Mouse (Mus musculus): ENCODE results near the gene Tln1.

- TF ChIP-seq ZC3H11A (IDR thresholded peaks at IDR 0.05; ENCODE audit: low read depth, low read length) (no peak), CTCF (conservative IDR thresholded peaks at IDR 0.05 in 1 of 2, IDR thresholded peaks at IDR 0.05 in 1 of 2; ENCODE audit: low read depth in 2 of 2, low read length in 2 of 2) (no peak), NELFE (IDR thresholded peaks at IDR 0.05; ENCODE audit: low read depth, low read length) (no peak), UBTF (IDR thresholded peaks at IDR 0.05; ENCODE audit: low read depth, low read length) (no peak), ZMIZ1 (IDR thresholded peaks at IDR 0.05; ENCODE audit: low read depth, low read length) (no peak), MYC (IDR thresholded peaks at IDR 0.05; ENCODE audit: low read depth, low read length) (no peak), MEF2A (IDR thresholded peaks at IDR 0.05; ENCODE audit: borderline replicate concordance, low read depth, low read length) (no peak), GABPA (IDR thresholded peaks at IDR 0.05; ENCODE audit: insufficient replicate concordance, low read depth, low read length) (no peak), TBP (conservative IDR thresholded peaks at IDR 0.05; ENCODE audit: low read depth, low read length) (no peak), POLR2A (IDR thresholded peaks at IDR 0.05; ENCODE audit: low read depth, low read length) (no peak), USF1 (IDR thresholded peaks at IDR 0.05; ENCODE audit: low read depth, low read length) (no peak)
Measured at GRCm38 (mm10) chr4:43549055-43549454, 13.4 kb downstream of the Tln1 start.
